Mouse (Mus musculus) hindbrain, postnatal 0 days (tissue): Measurements from ENCODE around the gene Srcap. TPM values are rescaled to one million over a fixed set of nuclear protein-coding genes. Genes with fewer than 3 reads are reported as not detected.

ENCODE experiments used
- ATAC-seq: fragments of 200-750 bp; cut with Nextera tagmentation; 2 replicates; pipeline ENCODE4 v1.8.0; 2017; ENCODE audit warnings: mild to moderate bottlenecking, moderate TSS enrichment, moderate library complexity
- DNase-seq: peaks from one replicate; pipeline ENCODE4 v3.0.0-alpha.2; 2015; ENCODE audit warnings: low spot score
- H3K27ac ChIP-seq: fragments of 300-500 bp; sonication (generic); 2 replicates; pipeline ENCODE4 v1.5.1; 2014; ENCODE audit warnings: mild to moderate bottlenecking
- H3K27me3 ChIP-seq: fragments of 300-500 bp; sonication (generic); 2 replicates; pipeline ENCODE4 v1.6.1; 2014; ENCODE audit warnings: low read length, mixed read lengths; ENCODE audit not compliant: insufficient read depth
- H3K36me3 ChIP-seq: fragments of 300-500 bp; sonication (generic); 2 replicates; pipeline ENCODE4 v1.6.1; 2014; ENCODE audit warnings: low read length, mixed read lengths; ENCODE audit not compliant: insufficient read depth
- H3K4me1 ChIP-seq: fragments of 300-500 bp; sonication (generic); 2 replicates; pipeline ENCODE4 v1.6.1; 2014; ENCODE audit warnings: antibody characterized with exemption, low read length, mixed read lengths; ENCODE audit not compliant: insufficient read depth
- H3K4me2 ChIP-seq: fragments of 300-500 bp; sonication (generic); 2 replicates; pipeline ENCODE4 v1.6.1; 2014; ENCODE audit warnings: low read depth, mild to moderate bottlenecking, low read length, moderate library complexity, mixed read lengths
- H3K4me3 ChIP-seq: fragments of 300-500 bp; sonication (generic); 2 replicates; pipeline ENCODE4 v1.5.1; 2014; ENCODE audit warnings: low read length
- H3K9ac ChIP-seq: fragments of 300-500 bp; sonication (generic); replicated peaks from 2 replicates; pipeline ENCODE4 v1.6.1; 2014; ENCODE audit warnings: mild to moderate bottlenecking, low read length, moderate library complexity, mixed read lengths
- H3K9me3 ChIP-seq: fragments of 300-500 bp; sonication (generic); 2 replicates; pipeline ENCODE4 v1.6.1; 2016; ENCODE audit warnings: low read length, mixed read lengths
- CTCF ChIP-seq: IDR thresholded peaks from 2 replicates; pipeline ENCODE4 v1.5.1; 2016; ENCODE audit warnings: antibody characterized with exemption, control low read depth, low read depth
- WGBS: fragments of 180-500 bp; shearing (Covaris S2); extraction: QIAGEN DNeasy Blood & Tissue Kit; methylation state at CpG from one replicate; pipeline ENCODE4 v1.1.7; 2014; 5-methylcytosine and 5-hydroxymethylcytosine counted together
- polyA plus RNA-seq: library from polyadenylated mRNA; unstranded; fragments of >200 nt; fragmentation: Nextera tagmentation; extraction: Ambion mirVana; gene quantifications from 2 replicates; pipeline ENCODE4 v1.2.1, GENCODE M21; 2015
- total RNA-seq: library from RNA; depleted of rRNA; stranded (reverse); fragments of >200 nt; gene quantifications from 2 replicates; pipeline ENCODE4 v1.2.3, GENCODE M21; 2014

Srcap gene
- total and polyA plus RNA-seq, 2 experiments from 2014 or later, result 29.7 to 49.0 TPM

GRCm38 (mm10) chr7:127471646-127472010 lies 40.2 kb upstream of the Srcap start:
- DNase-seq (no peak), ATAC-seq (no peak)
- 1% methylated on average over 17 of the region's 25 CpGs for WGBS
- peak overlapping the region; percentile 84 for H3K4me3 ChIP-seq
- no peaks in the 10 kb centered on the region for H3K27me3 ChIP-seq
- H3K9me3 ChIP-seq, result no peaks in the 10 kb centered on the region
- peak overlapping the region; percentile 99 for H3K27ac ChIP-seq
- peaks cover 28% of the 10 kb centered on the region for H3K36me3 ChIP-seq
- peaks cover 8% of the 10 kb centered on the region; the same call in 1 of the 2 replicates for H3K4me1 ChIP-seq
- peak overlapping the region; percentile 95 for H3K9ac ChIP-seq
- TF ChIP-seq CTCF, result no peak
- peak overlapping the region; percentile 91 for H3K4me2 ChIP-seq

- peak overlapping the region; percentile 84 for H3K4me3 ChIP-seq
- no peaks in the 10 kb centered on the region for H3K27me3 ChIP-seq
- TF ChIP-seq CTCF, result no peak
- peak overlapping the region; percentile 99 for H3K27ac ChIP-seq
- H3K36me3 ChIP-seq, result peaks cover 28% of the 10 kb centered on the region
- no peaks in the 10 kb centered on the region for H3K9me3 ChIP-seq
- H3K4me2 ChIP-seq, result peak overlapping the region; percentile 91
- 2% methylated on average over 7 of the region's 7 CpGs for WGBS
- no peak for ATAC-seq
- peak; percentile 42 for DNase-seq
- peak overlapping the region; percentile 95 for H3K9ac ChIP-seq
- peaks cover 11% of the 10 kb centered on the region; the same call in 1 of the 2 replicates for H3K4me1 ChIP-seq
These were observed 39.7 kb upstream of the Srcap start for GRCm38 (mm10) chr7:127472060-127472459.

- Histone ChIP-seq H3K9me3 (no peaks in the 10 kb centered on the region), H3K9ac (0 out of 2 replicates have a peak overlapping the region, but pooled peaks have one; percentile 28), H3K4me2 (no peak overlapping the region), H3K4me3 (no peak overlapping the region), H3K4me1 (peaks cover 14% of the 10 kb centered on the region; the same call in 1 of the 2 replicates), H3K36me3 (peaks cover 28% of the 10 kb centered on the region), H3K27ac (no peak overlapping the region), H3K27me3 (no peaks in the 10 kb centered on the region)
- ATAC-seq (no peak), DNase-seq (peak; percentile 30)
- TF ChIP-seq CTCF, result peak; percentile 49
- 80% methylated on average over 5 of the region's 5 CpGs for WGBS
These were observed 38.1 kb upstream of the Srcap start for GRCm38 (mm10) chr7:127473705-127474104.

- Histone ChIP-seq H3K27ac (no peak overlapping the region), H3K36me3 (peaks cover 28% of the 10 kb centered on the region), H3K9me3 (no peaks in the 10 kb centered on the region), H3K4me2 (no peak overlapping the region), H3K4me3 (no peak overlapping the region), H3K27me3 (no peaks in the 10 kb centered on the region), H3K4me1 (peaks cover 14% of the 10 kb centered on the region; the same call in 1 of the 2 replicates), H3K9ac (no peak overlapping the region)
- 66% methylated on average over 6 of the region's 6 CpGs for WGBS
- TF ChIP-seq CTCF, result no peak
- no peak for DNase-seq
- ATAC-seq, result no peak
These were observed 37.3 kb upstream of the Srcap start for GRCm38 (mm10) chr7:127474378-127475070.

GRCm38 (mm10) chr7:127475186-127475740 lies 36.5 kb upstream of the Srcap start:
- TF ChIP-seq CTCF, result no peak
- no peak for DNase-seq
- ATAC-seq, result no peak

GRCm38 (mm10) chr7:127476336-127476735 lies 35.4 kb upstream of the Srcap start:
- Histone ChIP-seq H3K27ac (no peak overlapping the region), H3K9me3 (no peaks in the 10 kb centered on the region), H3K4me3 (no peak overlapping the region), H3K27me3 (no peaks in the 10 kb centered on the region), H3K36me3 (peaks cover 33% of the 10 kb centered on the region), H3K4me2 (no peak overlapping the region), H3K9ac (no peak overlapping the region), H3K4me1 (peaks cover 24% of the 10 kb centered on the region)
- DNase-seq, result no peak
- no peak for TF ChIP-seq CTCF
- 93% methylated on average over 11 of the region's 11 CpGs for WGBS
- no peak for ATAC-seq

More at GRCm38 (mm10) chr7:127475186-127475740, 36.5 kb upstream of the Srcap start:
- no peak overlapping the region for H3K4me2 ChIP-seq
- H3K36me3 ChIP-seq, result peaks cover 28% of the 10 kb centered on the region
- no peak overlapping the region for H3K9ac ChIP-seq
- peaks cover 17% of the 10 kb centered on the region; the same call in 1 of the 2 replicates for H3K4me1 ChIP-seq
- H3K27me3 ChIP-seq, result no peaks in the 10 kb centered on the region
- no peak overlapping the region for H3K4me3 ChIP-seq
- WGBS, result 94% methylated on average over 11 of the region's 11 CpGs
- no peak overlapping the region for H3K27ac ChIP-seq
- no peaks in the 10 kb centered on the region for H3K9me3 ChIP-seq

- Histone ChIP-seq H3K36me3 (peaks cover 33% of the 10 kb centered on the region), H3K9ac (0 out of 2 replicates have a peak overlapping the region, but pooled peaks have one; percentile 97), H3K9me3 (no peaks in the 10 kb centered on the region), H3K27ac (peak overlapping the region; percentile 98), H3K27me3 (no peaks in the 10 kb centered on the region), H3K4me3 (peak overlapping the region; percentile 89), H3K4me1 (peaks cover 24% of the 10 kb centered on the region), H3K4me2 (peak overlapping the region; percentile 94)
- TF ChIP-seq CTCF, result no peak
- DNase-seq (no peak), ATAC-seq (no peak)
- WGBS, result 83% methylated on average over 4 of the region's 4 CpGs
These were observed 34.9 kb upstream of the Srcap start for GRCm38 (mm10) chr7:127476855-127477254.
